Mouse (Mus musculus) ovary, postnatal 10 days (tissue): ENCODE measurements at regions not wholly inside any gene's neighbourhood (a gene's known extent, or its start where the extent isn't known, plus 50 kb on each side); places are given as distances from the start of the nearest gene placed in this dataset.

Experiments used
- DNase-seq: peaks from one replicate; pipeline ENCODE4 v3.0.0; 2022; ENCODE audit warnings: low spot score

GRCm38 (mm10) chr15:67048621-67049020, 547.9 kb upstream of the Lrrc6 start:
- DNase-seq = no peak

GRCm38 (mm10) chr15:67048148-67048547, 547.4 kb upstream of the Lrrc6 start:
- DNase-seq = no peak

GRCm38 (mm10) chr15:67045920-67046804, 545.5 kb upstream of the Lrrc6 start:
- DNase-seq = no peak

DNA sequence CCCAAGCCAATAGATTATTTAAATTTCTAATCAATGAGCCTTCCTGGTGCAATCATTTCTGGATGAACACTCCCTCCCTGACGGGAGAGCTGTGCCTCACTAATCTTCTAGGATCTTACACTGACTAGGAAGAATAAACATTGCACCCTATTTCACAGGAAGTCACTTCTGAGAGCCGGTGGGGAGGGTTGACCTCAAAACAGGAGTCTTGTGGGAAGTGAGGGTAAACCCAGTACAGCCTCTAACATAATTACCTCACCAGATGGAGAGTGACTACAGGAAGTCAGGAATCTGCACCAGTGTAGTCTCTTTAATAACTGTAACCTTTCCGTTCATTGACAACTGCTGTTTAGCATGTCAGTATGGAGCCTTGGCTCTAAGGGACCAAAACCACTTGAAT, 544.6 kb upstream of the Lrrc6 start:
- DNase-seq = no peak

GRCm38 (mm10) chr15:67044806-67045205, 544.1 kb upstream of the Lrrc6 start:
- no peak for DNase-seq

GRCm38 (mm10) chr15:67042131-67042530, 541.4 kb upstream of the Lrrc6 start:
- no peak for DNase-seq

DNA sequence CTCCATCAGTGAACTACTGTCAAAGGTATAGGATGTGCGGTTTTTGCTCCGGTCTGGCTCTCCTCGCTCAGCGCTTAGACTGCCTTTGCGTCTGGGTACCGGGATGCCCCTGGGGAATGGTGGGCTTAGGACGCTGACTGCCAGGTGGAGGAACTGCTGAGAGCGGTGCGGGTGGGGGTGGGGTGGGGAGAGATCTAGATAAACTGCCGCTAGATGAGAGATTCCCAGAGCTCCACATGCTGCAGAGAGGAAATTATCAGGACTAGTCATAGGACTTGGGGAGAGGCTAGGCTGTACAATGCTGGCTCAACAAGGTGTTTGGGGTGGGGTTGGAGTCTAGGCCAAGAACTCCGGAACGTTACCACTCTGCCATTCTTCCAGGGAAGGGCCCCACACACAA, 539.5 kb upstream of the Lrrc6 start:
- no peak for DNase-seq

DNA sequence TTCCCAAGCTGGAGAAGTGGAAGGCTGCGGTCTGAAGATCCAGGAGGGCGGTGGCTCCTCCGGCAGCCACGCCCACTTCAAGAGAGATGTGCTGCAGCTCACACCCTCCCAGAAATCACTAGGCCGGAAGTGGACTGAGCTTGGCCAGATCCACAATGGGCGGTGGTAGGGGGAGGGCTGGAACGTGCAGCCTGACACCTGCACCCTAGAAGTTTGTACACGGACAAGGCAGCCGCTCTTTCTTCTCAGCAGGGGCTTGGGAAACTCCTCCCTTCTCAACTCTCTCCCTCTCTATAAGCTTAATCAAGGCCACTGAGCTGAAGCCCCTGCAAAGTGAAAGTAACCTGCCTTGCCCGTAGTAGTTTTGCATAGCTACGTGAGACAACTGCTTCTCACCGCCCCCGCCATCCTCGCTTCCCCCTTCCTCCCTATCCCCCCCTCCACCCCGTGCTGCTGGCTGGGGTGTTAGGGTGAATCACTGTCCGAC, 538.8 kb upstream of the Lrrc6 start:
- peak; percentile 42 for DNase-seq

GRCm38 (mm10) chr15:67037647-67038046, 536.9 kb upstream of the Lrrc6 start:
- no peak for DNase-seq

- no peak for DNase-seq
Measured at GRCm38 (mm10) chr15:67036341-67036740, 535.6 kb upstream of the Lrrc6 start.

GRCm38 (mm10) chr15:67033936-67034335, 533.2 kb upstream of the Lrrc6 start:
- DNase-seq = no peak

DNA sequence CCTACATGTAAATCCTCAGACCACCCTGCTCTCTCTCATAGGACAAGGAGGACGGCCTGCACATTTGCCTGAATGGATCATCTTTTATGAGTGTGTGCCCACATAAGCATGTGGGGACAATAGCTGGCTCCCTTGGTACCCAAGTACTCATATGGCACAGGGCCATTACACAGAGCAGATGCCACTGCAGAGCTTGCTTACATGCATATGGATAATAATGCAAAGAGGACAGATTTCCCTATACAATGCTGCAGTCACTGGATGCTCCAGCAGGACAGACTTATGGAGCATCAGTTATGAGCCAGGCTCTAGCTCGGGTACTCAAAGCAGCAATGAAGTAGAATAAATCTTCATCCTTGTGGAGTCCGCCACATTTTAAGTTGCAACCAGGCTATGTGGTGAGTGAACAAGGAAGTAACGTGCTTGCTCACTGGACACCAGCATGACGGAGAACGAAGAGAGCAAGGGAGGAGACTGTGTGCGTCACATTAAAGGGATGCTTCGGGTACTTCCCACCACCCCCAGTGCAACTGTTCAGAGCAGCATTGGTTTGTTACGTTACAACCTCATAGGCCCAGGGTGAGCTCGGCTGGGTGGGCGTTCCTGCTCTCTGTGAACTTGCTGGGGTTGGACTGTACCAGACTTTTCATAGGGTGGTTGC, 531.3 kb upstream of the Lrrc6 start:
- DNase-seq = no peak

DNA sequence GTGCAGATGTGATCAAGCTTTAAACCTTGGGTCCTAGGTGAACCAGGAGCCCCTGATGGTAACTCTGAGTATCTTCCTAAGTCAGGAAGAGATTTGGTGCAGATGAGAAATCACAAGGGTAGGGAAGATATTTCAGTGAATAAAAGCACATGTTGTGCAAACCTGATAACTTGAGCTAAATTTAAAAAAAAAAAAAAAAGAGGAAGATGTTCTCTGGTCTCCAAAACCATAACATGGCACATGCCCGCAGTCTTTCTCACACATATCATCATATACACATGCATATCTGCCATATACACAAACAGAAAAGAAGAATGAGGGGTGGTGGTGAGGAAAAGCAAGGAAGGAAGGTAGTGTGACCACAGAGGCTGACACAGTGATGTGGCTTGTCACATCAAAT, 530.3 kb upstream of the Lrrc6 start:
- no peak for DNase-seq

DNA sequence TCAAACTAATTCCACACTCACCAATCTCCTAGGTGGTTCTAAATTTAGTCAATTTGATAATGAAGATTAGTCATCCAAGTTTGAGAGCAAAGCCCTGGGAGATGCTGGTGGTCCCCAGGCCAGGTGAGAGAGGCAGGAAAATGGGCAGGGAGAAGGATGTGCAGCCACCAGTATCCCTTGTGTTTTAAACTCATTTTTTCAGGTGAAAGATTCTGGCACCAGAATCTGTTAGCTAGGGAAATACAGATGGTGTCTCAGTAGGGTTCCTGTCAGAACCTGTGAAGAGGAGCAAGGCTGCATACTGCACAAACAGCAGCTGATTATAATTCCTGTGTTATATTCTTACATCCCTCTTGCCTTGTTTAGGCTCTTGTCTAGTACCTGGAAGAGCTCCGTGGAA, 527.5 kb upstream of the Lrrc6 start:
- DNase-seq = no peak

DNA sequence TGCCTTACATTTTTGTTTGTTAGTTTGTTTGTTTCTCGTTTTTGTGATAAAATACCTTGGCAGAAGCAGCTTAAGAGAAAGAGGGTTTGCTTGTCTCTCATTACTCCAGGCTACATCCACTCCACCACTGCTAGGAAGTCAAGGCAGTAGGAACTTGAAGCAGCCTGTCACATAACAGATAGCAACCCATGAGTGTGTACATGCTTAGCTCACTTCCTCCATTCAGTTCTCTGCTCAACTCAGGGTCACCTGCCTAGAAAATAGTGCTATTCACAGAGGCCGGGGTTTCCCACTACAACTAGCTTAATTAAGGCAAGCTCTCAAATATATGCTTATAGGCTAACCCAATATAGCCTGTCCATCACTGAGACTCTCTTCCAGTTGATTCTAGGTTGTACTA, 527.0 kb upstream of the Lrrc6 start:
- DNase-seq = no peak

- DNase-seq = no peak
Measured at GRCm38 (mm10) chr15:67025746-67026145, 525.0 kb upstream of the Lrrc6 start.

DNA sequence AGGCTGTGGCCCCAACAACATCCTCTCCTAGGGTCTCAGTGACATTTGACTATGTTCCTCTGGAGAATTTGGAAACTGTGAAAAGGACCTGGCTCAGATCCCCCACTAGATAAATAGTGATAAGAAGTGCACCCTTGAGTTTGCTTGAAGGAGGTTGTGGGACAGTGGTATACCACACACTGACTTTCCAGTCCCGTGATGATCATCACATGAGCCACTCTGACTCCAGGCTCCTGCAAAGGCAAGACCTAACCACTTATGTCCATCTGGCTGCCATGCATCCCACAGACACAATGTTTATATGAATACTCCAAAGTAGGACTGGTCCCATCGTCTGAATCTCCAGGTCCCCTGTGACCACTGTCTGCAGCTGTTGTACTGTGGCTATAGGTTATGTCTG, 523.7 kb upstream of the Lrrc6 start:
- DNase-seq = no peak

- no peak for DNase-seq
Measured at GRCm38 (mm10) chr15:67023081-67023480, 522.4 kb upstream of the Lrrc6 start.

DNA sequence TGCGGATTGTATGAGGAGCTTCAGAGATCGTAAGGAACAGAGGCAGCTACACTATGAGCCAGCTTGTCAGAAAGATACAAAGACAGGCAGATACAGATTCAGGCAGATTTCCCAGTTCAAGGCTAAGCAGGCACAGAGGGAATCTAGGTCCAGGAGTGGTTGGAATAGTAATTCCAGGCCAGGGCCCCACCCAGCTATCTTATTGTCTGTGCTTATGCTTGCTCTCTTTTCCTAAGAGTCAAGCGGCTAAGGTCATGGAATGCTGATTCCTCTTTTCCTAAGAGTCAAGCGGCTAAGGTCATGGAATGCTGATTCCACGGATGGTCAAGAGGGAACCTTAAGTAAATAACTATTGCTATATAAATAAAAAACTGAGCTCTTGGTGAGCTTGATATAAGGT, 520.7 kb upstream of the Lrrc6 start:
- no peak for DNase-seq

DNA sequence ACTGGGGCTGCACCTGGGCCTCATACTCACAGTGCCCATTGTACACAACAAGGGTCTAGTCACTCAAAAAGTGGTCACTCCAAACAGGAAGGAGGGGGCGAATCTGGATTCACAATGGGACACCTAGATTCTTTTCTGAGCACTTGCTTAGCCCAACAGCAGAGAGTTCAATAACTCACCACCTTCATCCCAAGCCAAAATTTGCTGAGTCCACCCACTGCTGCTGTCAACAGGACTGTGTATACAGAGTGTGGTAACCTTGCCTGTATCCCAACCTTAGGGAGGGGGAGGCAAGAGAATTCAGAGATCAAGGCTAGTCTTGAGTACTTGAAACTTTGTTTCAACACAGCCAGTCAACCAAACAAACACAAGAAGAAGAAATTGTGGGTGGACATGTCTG, 519.2 kb upstream of the Lrrc6 start:
- no peak for DNase-seq

DNA sequence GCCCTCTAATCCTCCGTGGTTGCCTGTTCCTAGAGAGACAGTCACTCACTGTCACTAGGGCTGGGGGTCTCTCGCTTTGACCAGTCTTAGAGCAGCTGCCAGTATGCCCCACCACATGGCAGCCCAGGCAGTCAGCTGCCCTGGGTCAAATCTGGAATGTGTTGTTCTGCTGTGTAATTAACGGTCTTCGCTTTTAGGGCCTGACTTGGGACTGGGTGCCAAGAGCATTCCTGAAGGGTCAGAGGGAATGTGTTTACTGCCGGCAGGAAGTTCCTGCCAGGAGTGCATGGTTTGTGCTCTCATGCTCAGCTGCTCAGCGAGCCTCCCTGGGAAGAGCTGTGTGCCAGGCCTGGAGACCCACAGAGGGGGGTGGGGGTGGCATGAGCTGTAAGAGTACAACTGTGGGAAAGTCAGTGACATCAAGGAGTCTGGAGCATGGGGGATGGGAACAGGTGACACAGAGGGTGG, 518.5 kb upstream of the Lrrc6 start:
- no peak for DNase-seq
